Mouse (Mus musculus) hindbrain, embryonic 16.5 days (tissue): ENCODE results near the gene Ptprt. TPM values are rescaled to one million over a fixed set of nuclear protein-coding genes. Genes with fewer than 3 reads are reported as not detected.
"Not testable (repeated sequence)": the region's sequence is repeated elsewhere in the genome, so short reads cannot be mapped to it uniquely, and the experiment has no call there.

Source experiments
- ATAC-seq: fragments of 200-750 bp; cut with Nextera tagmentation; 2 replicates; pipeline ENCODE4 v1.8.0; 2017; ENCODE audit warnings: moderate TSS enrichment, moderate library complexity
- H3K27ac ChIP-seq: fragments of 300-500 bp; sonication (generic); 2 replicates; pipeline ENCODE4 v1.5.1; 2014; ENCODE audit warnings: low read depth, mild to moderate bottlenecking, control low read depth, low read length, moderate library complexity
- H3K27me3 ChIP-seq: fragments of 300-500 bp; sonication (generic); replicated peaks from 2 replicates; pipeline ENCODE4 v1.6.1; 2014; ENCODE audit warnings: low read length; ENCODE audit not compliant: control insufficient read depth, insufficient read depth
- H3K36me3 ChIP-seq: fragments of 300-500 bp; sonication (generic); 2 replicates; pipeline ENCODE4 v1.6.1; 2014; ENCODE audit warnings: mild to moderate bottlenecking, low read length, moderate library complexity, mixed read lengths; ENCODE audit not compliant: control insufficient read depth, insufficient read depth
- H3K4me1 ChIP-seq: fragments of 300-500 bp; sonication (generic); 2 replicates; pipeline ENCODE4 v1.6.1; 2014; ENCODE audit warnings: low read depth, low read length; ENCODE audit not compliant: control insufficient read depth, insufficient read depth
- H3K4me2 ChIP-seq: fragments of 300-500 bp; sonication (generic); 2 replicates; pipeline ENCODE4 v1.6.1; 2014; ENCODE audit warnings: mild to moderate bottlenecking, low read length, control low read depth, moderate library complexity
- H3K4me3 ChIP-seq: fragments of 300-500 bp; sonication (generic); 2 replicates; pipeline ENCODE4 v1.5.1; 2014; ENCODE audit warnings: mild to moderate bottlenecking, low read length, control low read depth, moderate library complexity
- H3K9ac ChIP-seq: fragments of 300-500 bp; sonication (generic); 2 replicates; pipeline ENCODE4 v1.6.1; 2014; ENCODE audit warnings: low read depth, mild to moderate bottlenecking, control low read depth, low read length, moderate library complexity
- H3K9me3 ChIP-seq: fragments of 300-500 bp; sonication (generic); 2 replicates; pipeline ENCODE4 v1.6.1; 2014; ENCODE audit warnings: mild to moderate bottlenecking, low read length, moderate library complexity; ENCODE audit not compliant: control insufficient read depth
- WGBS: fragments of 180-500 bp; shearing (Covaris S2); extraction: QIAGEN DNeasy Blood & Tissue Kit; methylation state at CpG from one replicate; pipeline ENCODE4 v1.1.7; 2014; 5-methylcytosine and 5-hydroxymethylcytosine counted together
- polyA plus RNA-seq: library from polyadenylated mRNA; unstranded; fragments of >200 nt; fragmentation: Nextera tagmentation; extraction: Ambion mirVana; gene quantifications from 2 replicates; pipeline ENCODE4 v1.2.1, GENCODE M21; 2015

Ptprt gene
- polyA plus RNA-seq, 1 experiment from 2014 or later = 11.5 TPM

GRCm38 (mm10) chr2:162182621-162183475 is 478.1 kb downstream of the Ptprt start:
- ATAC-seq = no peak
- Histone ChIP-seq H3K36me3 (no peaks in the 10 kb centered on the region), H3K27me3 (no peaks in the 10 kb centered on the region), H3K4me2 (peak overlapping the region; percentile 16; the same call in 1 of the 2 replicates), H3K4me3 (no peak overlapping the region), H3K9ac (no peak overlapping the region), H3K27ac (no peak overlapping the region; the same call in 1 of the 2 replicates), H3K9me3 (no peaks in the 10 kb centered on the region), H3K4me1 (no peaks in the 10 kb centered on the region)
- 55% methylated on average over 20 of the region's 20 CpGs for WGBS

- H3K4me2 ChIP-seq = no peak overlapping the region
- 94% methylated on average over 2 of the region's 2 CpGs for WGBS
- no peaks in the 10 kb centered on the region for H3K4me1 ChIP-seq
- no peak for ATAC-seq
- H3K36me3 ChIP-seq = no peaks in the 10 kb centered on the region
- H3K27me3 ChIP-seq = no peaks in the 10 kb centered on the region
- no peak overlapping the region for H3K9ac ChIP-seq
- H3K4me3 ChIP-seq = no peak overlapping the region
- H3K9me3 ChIP-seq = no peaks in the 10 kb centered on the region
- no peak overlapping the region for H3K27ac ChIP-seq
These were observed 479.1 kb downstream of the Ptprt start for GRCm38 (mm10) chr2:162181826-162182225.

GRCm38 (mm10) chr2:162172529-162172928 is 488.4 kb downstream of the Ptprt start:
- Histone ChIP-seq H3K9ac (no peak overlapping the region), H3K36me3 (no peaks in the 10 kb centered on the region), H3K9me3 (no peaks in the 10 kb centered on the region), H3K4me3 (no peak overlapping the region), H3K27ac (no peak overlapping the region), H3K27me3 (no peaks in the 10 kb centered on the region), H3K4me1 (no peaks in the 10 kb centered on the region), H3K4me2 (no peak overlapping the region)
- ATAC-seq = no peak
- WGBS = 85% methylated on average over 1 of the region's 1 CpGs

DNA sequence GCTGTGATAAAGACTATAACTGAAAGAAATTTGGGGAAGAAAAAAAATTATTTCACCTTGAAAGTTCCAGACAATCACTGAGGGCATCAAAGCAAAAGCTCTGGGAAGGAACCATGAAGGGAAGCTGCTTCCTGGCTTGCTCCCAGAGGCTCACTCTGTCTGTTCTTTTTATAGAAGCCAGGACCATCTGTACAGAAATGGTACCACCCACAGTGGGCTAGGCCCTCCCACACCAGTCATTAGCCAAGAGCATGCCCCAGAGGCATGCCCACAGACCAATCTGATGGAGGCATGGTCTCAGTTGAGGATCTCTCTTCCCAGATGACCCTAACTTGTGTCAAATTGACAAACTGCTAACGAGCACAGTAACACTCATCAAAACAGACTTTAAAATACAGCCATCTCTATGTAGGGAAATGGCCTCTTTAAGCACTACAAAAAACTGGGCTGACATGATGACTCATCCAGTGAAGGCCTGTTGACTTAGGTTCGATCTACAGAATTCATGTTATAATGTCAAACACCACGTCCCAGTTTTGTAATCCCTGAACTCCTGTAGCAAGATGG is 519.0 kb downstream of the Ptprt start:
- Histone ChIP-seq H3K36me3 (no peaks in the 10 kb centered on the region), H3K9ac (no peak overlapping the region), H3K9me3 (no peaks in the 10 kb centered on the region), H3K4me3 (no peak overlapping the region), H3K27me3 (no peaks in the 10 kb centered on the region), H3K4me1 (no peaks in the 10 kb centered on the region), H3K4me2 (no peak overlapping the region), H3K27ac (no peak overlapping the region)
- WGBS = 86% methylated on average over 3 of the region's 3 CpGs
- ATAC-seq = no peak

DNA sequence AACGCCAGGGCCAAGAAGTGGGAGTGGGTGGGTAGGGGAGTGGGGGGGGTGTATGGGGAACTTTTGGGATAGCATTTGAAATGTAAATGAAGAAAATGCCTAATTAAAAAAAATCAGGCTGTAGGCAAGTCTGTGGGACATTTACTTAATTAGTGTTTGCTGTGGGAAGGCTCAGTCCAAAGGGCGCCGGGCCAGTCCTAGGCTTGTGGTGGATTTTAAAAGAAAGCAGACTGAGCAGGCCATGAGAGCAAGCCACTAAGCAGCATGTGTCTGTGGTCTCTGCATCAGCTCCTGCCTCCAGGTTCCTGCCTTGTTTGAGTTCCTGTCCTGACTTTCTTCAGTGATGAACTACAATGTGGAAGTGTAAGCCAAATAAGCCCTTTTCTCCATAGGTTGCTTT is 524.8 kb downstream of the Ptprt start:
- WGBS = 89% methylated on average over 3 of the region's 3 CpGs

GRCm38 (mm10) chr2:162131607-162132304 is 529.2 kb downstream of the Ptprt start:
- ATAC-seq = peak; percentile 91
- Histone ChIP-seq H3K4me1 (no peaks in the 10 kb centered on the region), H3K27me3 (no peaks in the 10 kb centered on the region), H3K9me3 (no peaks in the 10 kb centered on the region), H3K4me3 (no peak overlapping the region), H3K27ac (peak overlapping the region; percentile 26; the same call in 1 of the 2 replicates), H3K9ac (no peak overlapping the region), H3K36me3 (no peaks in the 10 kb centered on the region), H3K4me2 (no peak overlapping the region)
- 48% methylated on average over 4 of the region's 4 CpGs for WGBS

More for the DNA sequence above, 524.8 kb downstream of the Ptprt start:
- H3K36me3 ChIP-seq, H3K27ac ChIP-seq, H3K9ac ChIP-seq, H3K4me1 ChIP-seq, ATAC-seq, H3K9me3 ChIP-seq, H3K27me3 ChIP-seq, H3K4me3 ChIP-seq, H3K4me2 ChIP-seq: not testable (repeated sequence)

GRCm38 (mm10) chr2:162129896-162130295 is 531.1 kb downstream of the Ptprt start:
- no peak overlapping the region for H3K4me2 ChIP-seq
- WGBS = 89% methylated on average over 1 of the region's 1 CpGs
- H3K9ac ChIP-seq = no peak overlapping the region
- no peak overlapping the region for H3K27ac ChIP-seq
- no peaks in the 10 kb centered on the region for H3K4me1 ChIP-seq
- no peak overlapping the region for H3K4me3 ChIP-seq
- no peaks in the 10 kb centered on the region for H3K36me3 ChIP-seq
- H3K27me3 ChIP-seq = no peaks in the 10 kb centered on the region
- no peaks in the 10 kb centered on the region for H3K9me3 ChIP-seq
- ATAC-seq = no peak

DNA sequence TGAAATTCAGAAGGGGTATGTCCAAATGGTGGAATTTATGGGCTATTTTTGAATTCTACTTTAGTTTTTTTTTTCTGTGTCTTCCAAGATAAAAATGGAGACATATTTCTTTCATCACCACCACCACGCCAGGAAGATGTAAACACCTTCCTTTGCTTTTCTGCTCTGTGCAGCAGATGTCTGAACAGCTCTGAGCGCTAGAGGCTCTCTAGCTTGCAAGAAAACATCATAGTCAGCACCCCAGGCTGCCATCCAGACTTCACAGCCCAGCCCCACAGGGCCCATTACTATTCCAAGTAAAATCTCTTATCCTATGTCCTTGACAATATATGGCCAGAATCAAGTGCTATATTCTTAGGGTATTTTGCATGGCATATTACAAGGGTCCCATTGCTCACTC is 542.9 kb downstream of the Ptprt start:
- Histone ChIP-seq H3K36me3 (no peaks in the 10 kb centered on the region), H3K27ac (no peak overlapping the region), H3K4me2 (no peak overlapping the region), H3K9me3 (no peaks in the 10 kb centered on the region), H3K4me1 (no peaks in the 10 kb centered on the region), H3K9ac (no peak overlapping the region), H3K4me3 (no peak overlapping the region), H3K27me3 (no peaks in the 10 kb centered on the region)
- ATAC-seq = no peak
- 80% methylated on average over 2 of the region's 2 CpGs for WGBS

GRCm38 (mm10) chr2:162082391-162082790 is 578.6 kb downstream of the Ptprt start:
- Histone ChIP-seq H3K4me2 (no peak overlapping the region), H3K27me3 (no peaks in the 10 kb centered on the region), H3K4me3 (no peak overlapping the region), H3K36me3 (no peaks in the 10 kb centered on the region), H3K9ac (no peak overlapping the region), H3K4me1 (no peaks in the 10 kb centered on the region), H3K9me3 (no peaks in the 10 kb centered on the region), H3K27ac (no peak overlapping the region)
- 81% methylated on average over 3 of the region's 3 CpGs for WGBS
- no peak for ATAC-seq
